Mouse (Mus musculus) heart, postnatal 0 days (tissue): ENCODE measurements around the gene Eef1akmt1.

ENCODE experiments used
- CTCF ChIP-seq: IDR thresholded peaks from 2 replicates; pipeline ENCODE4 v1.5.1; 2016; ENCODE audit warnings: antibody characterized with exemption, control low read depth, low read depth
- EP300 ChIP-seq: IDR thresholded peaks from 2 replicates; pipeline ENCODE4 v1.6.1; 2016; ENCODE audit warnings: antibody characterized with exemption, low read depth

GRCm38 (mm10) chr14:57606663-57607365 is 35.4 kb upstream of the Eef1akmt1 start:
- TF ChIP-seq EP300 = peak; percentile 14; the same call in 1 of the 2 replicates
- TF ChIP-seq CTCF = no peak
